Mouse (Mus musculus) retina, postnatal 7 days (tissue): ENCODE results near the gene Rras.
A peak's percentile ranks its signal among the peaks of the same experiment; 100 is the strongest.
"Not testable (repeated sequence)": the region's sequence is repeated elsewhere in the genome, so short reads cannot be mapped to it uniquely, and the experiment has no call there.

Experiments used
- DNase-seq: peaks from one replicate; pipeline ENCODE4 v3.0.0-alpha.2; 2012; ENCODE audit warnings: low read depth, low spot score

The Rras gene

GRCm38 (mm10) chr7:44999753-45000152, 18.0 kb upstream of the Rras start:
- DNase-seq = no peak

- no peak for DNase-seq
Observed at GRCm38 (mm10) chr7:45000539-45001114, 17.1 kb upstream of the Rras start.

- DNase-seq = no peak
Observed at GRCm38 (mm10) chr7:45002440-45002839, 15.3 kb upstream of the Rras start.

- DNase-seq = no peak
Observed at GRCm38 (mm10) chr7:45004546-45004945, 13.2 kb upstream of the Rras start.

- no peak for DNase-seq
Observed at GRCm38 (mm10) chr7:45005321-45005992, 12.3 kb upstream of the Rras start.

- no peak for DNase-seq
Observed at GRCm38 (mm10) chr7:45006503-45006902, 11.3 kb upstream of the Rras start.

- no peak for DNase-seq
Observed at GRCm38 (mm10) chr7:45007141-45007540, 10.6 kb upstream of the Rras start.

- DNase-seq = no peak
Observed at GRCm38 (mm10) chr7:45007846-45008245, 9.9 kb upstream of the Rras start.

GRCm38 (mm10) chr7:45008411-45008810, 9.3 kb upstream of the Rras start:
- DNase-seq = no peak

- no peak for DNase-seq
Observed at GRCm38 (mm10) chr7:45012011-45012410, 5.8 kb upstream of the Rras start.

- no peak for DNase-seq
Observed at GRCm38 (mm10) chr7:45012824-45013223, 4.9 kb upstream of the Rras start.

- DNase-seq = no peak
Observed at GRCm38 (mm10) chr7:45013366-45014095, 4.2 kb upstream of the Rras start.

- DNase-seq = no peak
Observed at GRCm38 (mm10) chr7:45014096-45014451, 3.7 kb upstream of the Rras start.

GRCm38 (mm10) chr7:45015344-45015956, 2.3 kb upstream of the Rras start:
- DNase-seq = no peak

GRCm38 (mm10) chr7:45015957-45016612, 1.7 kb upstream of the Rras start, which contains the start of gene Scaf1:
Gene Scaf1 (minus strand): TSS chr7:45016363.
- DNase-seq = peak; percentile 99

- no peak for DNase-seq
Observed at GRCm38 (mm10) chr7:45016761-45017160, 1.0 kb upstream of the Rras start.

GRCm38 (mm10) chr7:45019031-45019571, 1.3 kb downstream of the Rras start:
- no peak for DNase-seq

GRCm38 (mm10) chr7:45020225-45020624, 2.5 kb downstream of the Rras start:
- no peak for DNase-seq

GRCm38 (mm10) chr7:45023711-45024110, 6.0 kb downstream of the Rras start:
- DNase-seq = not testable (repeated sequence)

- no peak for DNase-seq
Observed at GRCm38 (mm10) chr7:45024281-45025248, 6.8 kb downstream of the Rras start.
